Mouse (Mus musculus) kidney, adult 8-10 months (tissue): Measurements from ENCODE around the gene Sap30l.
"Not testable (repeated sequence)": the region's sequence is repeated elsewhere in the genome, so short reads cannot be mapped to it uniquely, and the experiment has no call there.

Source experiments
- DNase-seq, 2 experiments: peaks; one replicate each; pipeline ENCODE4 v3.0.0; 2022

The Sap30l gene

DNA sequence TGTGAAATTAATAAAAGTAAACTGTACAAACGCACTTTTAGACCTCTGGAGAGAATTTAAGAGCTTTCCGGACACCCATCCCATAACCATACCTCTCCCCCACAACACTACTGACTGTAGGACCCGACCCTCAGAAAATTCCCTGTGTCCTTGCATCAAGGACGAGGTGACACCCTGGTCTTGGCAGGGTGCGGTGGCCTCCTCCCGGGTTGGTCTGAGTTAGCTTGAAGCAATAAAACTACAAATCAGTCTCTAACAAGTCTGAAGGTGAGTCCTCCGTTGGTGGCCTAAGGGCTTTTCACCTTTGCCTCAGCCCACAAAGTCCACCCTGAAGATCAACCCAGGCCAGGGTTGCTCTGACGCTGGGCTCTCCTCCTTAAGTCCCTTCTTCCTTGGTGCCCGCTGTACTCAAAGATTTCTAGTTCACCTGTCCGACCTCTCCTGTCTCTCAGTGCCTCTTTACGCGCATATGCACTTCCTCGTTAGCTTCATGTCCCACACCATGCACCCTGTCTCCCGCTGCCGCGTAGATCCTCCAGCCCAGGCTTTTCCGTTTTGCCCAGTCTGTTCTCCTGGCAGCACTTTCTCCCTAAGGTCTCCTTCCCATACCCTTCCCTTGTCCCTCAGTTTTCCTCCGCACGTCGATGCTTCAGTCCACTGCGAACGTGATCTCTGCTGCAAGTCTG, 1.0 kb upstream of the Sap30l start:
- DNase-seq: peak; percentile 40 to 61

DNA sequence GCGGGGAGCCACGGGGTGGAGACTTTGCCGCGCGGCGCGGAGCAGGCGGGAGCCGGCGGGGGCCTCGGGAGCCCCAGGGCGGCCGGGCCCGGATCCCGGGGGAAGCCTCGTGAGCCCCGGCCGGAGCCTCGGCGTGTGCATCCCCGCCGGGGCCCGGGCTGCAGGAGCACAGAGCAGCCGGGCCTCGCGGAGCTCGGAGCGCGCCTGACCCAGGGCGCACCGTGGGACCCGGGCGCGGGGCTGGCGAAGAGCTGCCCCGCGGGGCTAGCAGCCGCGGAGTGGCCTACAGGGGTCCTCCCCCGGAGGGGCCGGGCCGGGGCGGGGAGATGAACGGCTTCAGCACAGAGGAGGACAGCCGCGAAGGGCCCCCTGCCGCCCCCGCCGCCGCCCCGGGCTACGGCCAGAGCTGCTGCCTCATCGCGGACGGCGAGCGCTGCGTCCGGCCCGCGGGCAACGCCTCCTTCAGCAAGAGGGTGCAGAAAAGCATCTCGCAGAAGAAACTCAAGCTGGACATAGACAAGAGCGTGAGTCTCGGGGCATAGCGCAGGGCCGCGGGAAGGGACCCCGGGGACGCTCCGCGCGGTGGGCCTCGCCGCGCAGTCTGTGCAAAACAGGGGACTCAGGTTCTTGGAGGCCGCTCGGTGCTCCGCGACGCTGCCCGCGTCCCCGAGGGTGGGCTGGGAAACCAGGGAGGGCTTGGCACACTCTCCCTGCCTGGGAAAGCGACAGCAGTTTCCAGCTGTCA, 501 bp downstream of the Sap30l start:
- peak; percentile 30 to 31 for DNase-seq

GRCm38 (mm10) chr11:57802511-57802870, 1.1 kb downstream of the Sap30l start:
- DNase-seq: no peak

DNA sequence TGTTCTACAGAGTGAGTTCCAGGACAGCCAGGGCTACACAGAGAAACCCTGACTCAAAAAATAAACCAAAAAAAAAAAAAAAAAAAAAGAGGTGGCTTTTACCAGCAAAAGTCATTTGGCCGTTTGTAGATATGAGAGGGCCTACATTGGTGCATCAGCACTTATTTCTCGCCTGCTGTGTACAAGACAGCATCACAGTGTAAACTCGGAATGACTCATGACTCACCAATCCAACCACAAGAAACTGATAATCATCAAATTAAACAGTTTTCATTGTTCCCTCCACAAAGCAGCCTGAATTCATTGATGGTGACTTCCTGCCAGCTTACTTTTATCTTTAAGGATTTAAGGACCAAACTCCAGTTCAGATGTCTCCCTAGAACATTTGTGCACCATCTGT, 3.6 kb downstream of the Sap30l start:
- DNase-seq: no peak

DNA sequence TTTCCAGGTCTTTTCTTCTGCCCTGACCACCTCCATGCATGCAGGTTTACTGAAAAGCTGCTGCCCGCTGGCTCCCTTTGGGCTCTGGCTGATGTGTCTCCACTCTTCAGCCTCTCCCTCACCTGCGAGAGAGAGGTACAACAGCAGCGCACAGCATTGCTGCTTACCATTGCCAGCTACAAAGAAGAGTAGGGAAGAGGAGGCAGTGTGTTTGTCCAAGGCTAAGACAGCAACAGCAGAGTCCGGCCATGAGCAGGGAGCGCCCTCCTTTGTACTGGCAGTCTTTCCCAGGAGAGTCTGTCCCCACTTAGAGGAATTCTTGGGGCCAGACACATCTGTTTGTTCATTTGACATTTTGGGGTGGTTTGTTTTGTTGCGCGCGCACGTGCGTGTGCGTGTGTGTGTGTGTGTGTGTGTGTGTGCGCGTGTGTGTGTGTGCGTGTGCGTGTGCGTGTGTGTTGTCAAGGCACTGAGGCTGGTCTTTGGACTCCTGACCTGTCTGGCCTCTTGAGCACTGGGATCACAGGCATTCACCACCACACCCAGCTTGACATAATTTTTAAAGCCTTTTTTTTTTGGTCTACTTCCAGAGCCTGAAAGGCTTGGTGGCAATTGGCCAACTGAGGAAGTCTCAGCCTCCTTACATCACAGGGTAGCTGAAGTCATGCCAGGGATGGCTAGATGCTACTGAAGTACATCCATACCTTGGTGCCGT, 7.7 kb downstream of the Sap30l start:
- no peak for DNase-seq

DNA sequence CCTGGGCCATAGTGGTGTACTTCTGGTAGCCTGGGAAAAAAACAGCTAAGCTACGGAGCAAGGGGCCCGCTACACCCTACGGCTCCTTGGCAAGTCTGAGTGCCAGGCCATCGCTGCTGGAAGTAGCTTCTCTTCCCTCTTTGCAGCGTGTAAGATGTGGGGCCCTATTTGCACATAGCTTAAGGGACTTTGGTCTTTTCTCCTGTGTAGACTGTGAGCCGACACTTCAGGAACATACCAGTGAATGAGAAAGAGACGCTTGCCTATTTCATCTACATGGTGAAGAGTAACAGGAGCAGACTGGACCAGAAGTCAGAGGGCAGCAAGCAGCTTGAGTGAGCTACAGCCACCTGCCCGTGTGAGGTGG, 8.3 kb downstream of the Sap30l start:
- DNase-seq: no peak

DNA sequence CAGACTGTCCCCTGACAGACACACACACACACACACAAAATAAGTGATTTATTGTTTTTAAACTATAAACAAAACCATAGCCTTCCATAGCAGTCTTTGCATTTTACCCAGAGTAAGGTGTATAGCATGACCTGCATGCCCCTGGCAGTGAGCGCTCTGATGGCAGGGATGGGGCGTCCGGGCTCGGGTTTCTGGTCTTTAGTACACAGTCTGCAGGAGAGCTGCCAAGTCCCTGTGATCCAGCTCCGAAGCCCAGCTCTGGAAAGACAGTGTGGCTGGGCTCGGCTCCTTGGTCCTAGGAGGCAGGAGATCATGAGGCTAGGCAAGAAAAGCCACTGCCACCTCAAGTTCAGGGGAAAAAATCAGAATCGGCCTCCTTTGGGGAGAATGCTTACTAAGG, 9.6 kb downstream of the Sap30l start:
- no peak for DNase-seq

GRCm38 (mm10) chr11:57812212-57812611, 10.8 kb downstream of the Sap30l start:
- DNase-seq: no peak

DNA sequence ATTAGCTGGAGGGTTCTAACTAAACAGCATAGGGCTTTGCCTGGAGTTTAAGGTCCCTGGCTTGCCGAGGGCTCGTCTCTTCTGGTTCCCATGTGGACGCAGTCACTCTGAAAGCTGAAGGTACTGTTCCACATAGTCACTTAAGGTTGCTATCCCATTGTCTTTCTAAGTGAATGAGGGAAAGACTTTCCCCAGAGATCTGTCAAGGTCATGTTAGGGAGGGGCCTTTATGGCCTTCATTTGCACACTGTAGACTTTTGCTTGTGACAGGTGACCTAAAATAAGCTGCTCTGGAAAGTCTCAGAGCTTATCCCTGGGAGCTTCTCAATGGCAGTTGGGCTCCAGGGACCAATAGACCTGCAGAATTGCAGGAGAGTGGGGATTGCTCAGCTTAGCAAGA, 12.2 kb downstream of the Sap30l start:
- no peak for DNase-seq

- no peak for DNase-seq
These were observed 16.8 kb downstream of the Sap30l start for GRCm38 (mm10) chr11:57818189-57818588.

DNA sequence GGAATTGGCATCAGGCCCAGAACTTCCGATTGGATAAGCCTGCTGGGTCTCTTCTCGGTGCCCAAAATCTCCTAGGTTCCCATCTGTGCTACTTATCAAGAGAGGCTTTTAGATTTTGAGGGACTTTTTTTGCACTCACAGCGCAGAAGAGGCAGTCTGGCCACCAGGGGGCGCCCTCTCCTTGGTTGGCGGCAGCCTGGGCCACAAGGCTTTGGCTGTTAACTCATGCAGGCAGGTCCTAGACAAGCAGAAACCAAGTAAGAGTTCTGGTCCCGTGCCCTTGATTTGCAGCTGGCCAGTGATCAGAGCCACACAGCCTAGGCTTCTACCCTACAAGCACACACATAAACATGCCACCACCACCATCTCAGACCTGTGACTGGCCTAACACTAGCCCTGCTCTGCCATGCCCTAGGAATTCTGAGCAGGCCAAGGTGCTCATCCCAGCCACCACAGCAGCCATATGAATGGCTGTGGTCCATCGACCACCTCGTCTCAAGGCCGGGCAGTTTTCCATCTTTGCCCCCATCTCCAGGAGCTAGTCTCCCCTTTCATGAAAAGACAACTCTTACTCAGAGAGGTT, 18.7 kb downstream of the Sap30l start:
- peak; percentile 27 to 67 for DNase-seq

DNA sequence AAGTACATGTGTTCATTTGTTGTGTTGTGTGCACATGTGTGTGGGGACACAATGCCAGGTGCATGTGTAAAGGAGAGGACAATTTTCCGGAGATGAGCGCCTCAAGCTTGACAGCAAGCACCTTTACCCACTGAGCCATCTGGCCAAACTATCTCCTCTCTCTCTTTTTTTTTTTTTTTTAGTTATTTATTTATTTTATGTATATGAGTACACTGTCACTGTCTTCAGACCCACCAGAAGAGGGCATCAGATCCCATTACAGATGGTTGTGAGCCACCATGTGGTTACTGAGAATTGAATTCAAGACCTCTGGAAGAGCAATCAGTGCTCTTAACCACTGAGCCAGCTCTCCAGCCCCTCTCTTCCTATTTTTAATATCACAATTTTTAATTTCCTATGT, 21.7 kb downstream of the Sap30l start:
- DNase-seq: not testable (repeated sequence)

DNA sequence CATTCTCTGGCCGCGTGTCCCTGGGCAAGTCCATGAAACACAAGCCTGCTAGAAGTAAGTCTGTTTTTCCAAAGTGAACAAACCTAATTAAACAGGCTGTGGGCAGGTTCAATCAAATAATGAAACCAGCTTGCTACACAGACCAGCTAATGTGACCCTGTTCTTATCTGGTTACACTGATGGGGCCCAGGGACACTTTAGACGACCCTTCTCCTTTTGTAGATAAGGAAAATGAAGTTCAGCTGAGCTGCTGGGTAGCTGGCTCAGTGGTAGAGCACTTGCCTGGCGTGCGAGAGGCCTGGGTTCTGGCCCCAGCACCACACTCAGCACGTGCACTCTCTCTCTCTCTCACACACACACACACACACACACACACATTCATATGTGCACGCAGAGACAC, 22.3 kb downstream of the Sap30l start:
- DNase-seq: no peak

DNA sequence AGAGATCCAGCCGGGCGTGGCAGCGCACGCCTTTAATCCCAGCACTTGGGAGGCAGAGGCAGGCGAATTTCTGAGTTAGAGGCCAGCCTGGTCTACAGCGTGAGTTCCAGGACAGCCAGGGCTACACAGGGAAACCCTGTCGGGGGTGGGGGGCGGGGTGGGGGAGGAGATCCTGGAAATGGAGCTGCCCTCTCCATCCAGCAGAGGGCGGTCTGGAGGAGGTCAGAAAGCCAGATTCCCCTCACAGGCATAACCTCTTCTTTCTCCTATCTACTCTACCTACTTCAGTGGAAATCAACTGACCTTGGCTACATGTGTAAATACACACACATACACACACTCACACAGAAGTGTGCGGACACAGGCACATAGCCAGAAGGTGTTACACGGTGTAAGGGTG, 23.8 kb downstream of the Sap30l start:
- DNase-seq: not testable (repeated sequence)

- DNase-seq: no peak
These were observed 25.8 kb downstream of the Sap30l start for GRCm38 (mm10) chr11:57827048-57827914.

DNA sequence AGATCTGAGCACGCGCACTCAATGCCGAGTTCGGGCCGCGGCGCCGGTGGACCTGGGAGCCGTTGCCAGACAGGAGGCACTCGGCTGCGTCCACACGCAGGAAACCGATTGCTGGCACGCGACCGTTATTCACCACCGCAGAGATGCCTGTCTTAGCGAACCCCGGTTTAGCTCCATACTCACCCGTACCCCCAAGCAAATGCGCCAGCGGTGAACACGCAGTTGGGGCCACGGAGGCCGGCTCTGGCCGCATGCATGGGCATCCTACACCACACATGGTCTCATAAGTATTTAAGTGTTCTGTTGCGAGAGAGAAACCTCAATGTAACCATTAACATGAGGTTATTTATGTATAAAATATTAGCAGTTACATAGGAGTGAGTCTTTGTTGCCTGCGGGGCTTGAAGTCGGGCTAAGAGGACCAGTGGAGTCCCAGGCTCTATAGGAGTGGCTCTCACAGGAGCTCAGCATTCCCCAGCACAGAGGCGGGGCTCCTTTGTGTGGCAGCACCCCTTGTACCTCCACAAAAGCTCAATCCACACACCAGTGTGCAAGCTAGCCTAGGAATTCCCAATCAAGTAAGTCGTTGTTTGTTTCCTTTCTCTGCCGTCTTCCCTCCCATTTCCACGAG, 26.6 kb downstream of the Sap30l start:
- DNase-seq: peak in 1 of 2 experiments; percentile 8

DNA sequence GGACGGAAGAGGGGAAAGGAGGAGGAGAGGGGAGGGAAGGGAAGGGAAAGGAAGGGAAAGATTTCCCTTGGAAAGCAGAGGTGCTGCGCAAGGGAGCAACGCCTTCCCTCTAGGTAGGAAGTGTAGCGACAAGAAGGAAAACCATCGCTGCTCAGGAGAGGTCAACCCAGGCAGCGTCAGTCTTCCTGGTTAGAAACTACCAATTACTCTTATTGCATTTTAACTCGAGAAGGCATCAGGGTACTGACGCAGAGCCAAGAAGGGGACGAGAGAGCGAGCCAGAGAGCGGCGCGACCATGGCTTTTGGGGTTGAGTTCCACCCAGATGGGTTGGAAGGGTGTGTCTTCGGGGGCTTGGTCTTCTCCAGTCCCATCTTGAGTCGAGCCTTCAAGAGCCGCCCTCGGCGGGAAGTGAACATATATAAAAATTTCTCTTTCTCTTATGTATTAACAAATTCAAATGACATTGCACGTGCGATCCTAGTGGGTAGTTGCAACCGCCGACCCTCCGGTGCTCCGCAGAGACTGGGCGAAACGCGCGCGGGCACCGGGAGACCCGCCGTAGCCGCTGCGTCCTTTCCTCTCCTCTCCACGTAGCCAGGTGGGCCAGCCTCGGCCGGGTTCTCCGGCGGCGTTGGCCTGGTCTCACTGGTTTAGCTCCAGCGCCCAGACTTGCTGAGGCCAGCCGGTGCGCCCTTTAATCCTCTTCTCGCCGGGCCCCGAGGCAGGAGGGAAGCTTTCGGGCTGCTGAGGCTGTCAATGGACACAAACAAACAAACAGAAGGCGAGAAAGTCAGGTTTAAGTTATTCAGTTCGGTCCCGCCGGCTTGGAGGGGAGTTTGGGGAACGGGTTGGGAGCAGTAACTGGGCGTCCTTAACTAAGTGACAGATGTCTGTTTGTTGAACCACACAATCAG, 27.8 kb downstream of the Sap30l start:
- DNase-seq: no peak

- no peak for DNase-seq
These were observed 28.7 kb downstream of the Sap30l start for GRCm38 (mm10) chr11:57829871-57830775.

GRCm38 (mm10) chr11:57831281-57831781, 29.9 kb downstream of the Sap30l start:
- no peak for DNase-seq

DNA sequence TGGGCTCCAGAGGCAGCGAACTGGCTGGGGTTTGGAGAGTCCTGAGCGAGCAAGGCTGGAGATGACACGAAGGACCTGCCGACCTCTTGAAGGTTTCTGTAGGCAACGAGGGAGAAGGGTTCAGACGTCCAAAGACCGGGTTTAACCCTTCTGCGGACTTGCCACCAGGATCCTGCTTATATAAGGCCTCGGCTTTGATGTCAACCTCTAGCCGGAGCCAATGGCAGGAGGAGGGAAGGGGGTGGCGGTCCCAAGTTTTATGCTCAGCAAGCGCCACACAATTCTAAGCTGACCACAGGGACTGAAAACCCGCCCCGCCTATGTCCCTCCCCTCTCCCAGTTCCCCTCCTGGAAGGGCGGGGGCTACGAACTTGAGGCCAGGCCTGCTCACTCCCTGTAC, 30.4 kb downstream of the Sap30l start:
- no peak for DNase-seq
